8 mouse cellular contexts compared by ENCODE assay signal in the genomic region with DNA sequence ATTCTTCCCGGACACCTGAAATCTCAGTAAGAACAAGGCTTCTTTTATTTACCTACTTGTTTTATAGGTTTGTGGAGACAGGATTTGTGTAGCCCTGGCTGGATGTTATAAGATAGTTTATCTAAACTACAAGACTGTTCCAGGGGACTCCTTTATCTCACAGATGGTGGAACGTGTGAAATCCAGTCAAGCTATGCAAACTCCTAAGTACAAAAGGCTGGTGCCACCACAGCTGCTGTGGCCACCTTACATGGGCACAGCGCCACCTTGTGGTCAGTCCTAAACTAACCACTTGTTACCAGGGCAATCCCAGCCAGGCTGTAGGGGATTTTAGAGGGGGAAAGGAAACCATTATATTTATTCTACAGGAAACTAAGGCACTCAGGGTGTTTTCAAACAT. TPM values are rescaled to one million over a fixed set of nuclear protein-coding genes. Genes with fewer than 3 reads are reported as not detected.
DNase-seq lines count a peak whose midpoint lies in the region; ATAC-seq and TF ChIP-seq lines count a peak whose summit lies in the region.

No protein-coding gene starts in this region.

- no peak overlapping the region for H3K4me2 ChIP-seq in intestine, embryonic 14.5 days (ENCODE audit: low read length)
- no peak overlapping the region for H3K4me2 ChIP-seq in neural tube, embryonic 11.5 days (ENCODE audit: low read depth)
- H3K4me2 ChIP-seq in stomach, embryonic 14.5 days (replicated peaks; ENCODE audit: low read depth, low read length) = no peak overlapping the region

- H3K79me2 ChIP-seq in liver, adult 2 months (ENCODE audit: control insufficient read depth, insufficient read depth, low read length) = no peaks in the 10 kb centered on the region

- H3K27me3 ChIP-seq in intestine, embryonic 14.5 days (replicated peaks; ENCODE audit: control insufficient read depth, insufficient read depth, low read length) = no peaks in the 10 kb centered on the region
- no peaks in the 10 kb centered on the region for H3K27me3 ChIP-seq in liver, adult 2 months (ENCODE audit: control insufficient read depth, insufficient read depth, low read length)
- no peaks in the 10 kb centered on the region for H3K27me3 ChIP-seq in neural tube, embryonic 11.5 days (ENCODE audit: control insufficient read depth, insufficient read depth, low read length)
- no peaks in the 10 kb centered on the region for H3K27me3 ChIP-seq in stomach, embryonic 14.5 days (ENCODE audit: control insufficient read depth, insufficient read depth, low read length)

- peaks cover 66% of the 10 kb centered on the region for H3K36me3 ChIP-seq in intestine, embryonic 14.5 days (ENCODE audit: control insufficient read depth, insufficient read depth, low read length)
- peaks cover 21% of the 10 kb centered on the region for H3K36me3 ChIP-seq in liver, adult 2 months (ENCODE audit: control insufficient read depth, insufficient read depth, low read length)
- H3K36me3 ChIP-seq in neural tube, embryonic 11.5 days (ENCODE audit: control insufficient read depth, insufficient read depth, low read length) = peaks cover 16% of the 10 kb centered on the region
- peaks cover 49% of the 10 kb centered on the region for H3K36me3 ChIP-seq in stomach, embryonic 14.5 days (ENCODE audit: control insufficient read depth, insufficient read depth, low read length)

- peak; percentile 83 for DNase-seq in layer of hippocampus, adult 11-12 months (ENCODE audit: low spot score)
- no peak for DNase-seq in layer of hippocampus, adult 9-10 months (ENCODE audit: low spot score)
- DNase-seq in cerebellum, adult 8-10 months = peak; percentile 74
- peak; percentile 41 to 90 for DNase-seq in frontal cortex, adult 2 months (ENCODE audit: extremely low spot score in 1 of 2, low spot score in 1 of 2)
- DNase-seq in intestine, embryonic 14.5 days (ENCODE audit: low spot score) = peak; percentile 89
- peak; percentile 68 for DNase-seq in liver, adult 2 months (ENCODE audit: extremely low read depth, low read depth, low spot score)
- DNase-seq in neural tube, embryonic 11.5 days (ENCODE audit: low spot score) = peak; percentile 85

- H3K27ac ChIP-seq in intestine, embryonic 14.5 days (ENCODE audit: low read depth) = no peak overlapping the region
- H3K27ac ChIP-seq in liver, adult 2 months (replicated peaks; ENCODE audit: insufficient read depth, low read depth, low read length) = no peak overlapping the region
- H3K27ac ChIP-seq in neural tube, embryonic 11.5 days (ENCODE audit: low read depth, low read length) = no peak overlapping the region
- H3K27ac ChIP-seq in stomach, embryonic 14.5 days (ENCODE audit: low read length) = no peak overlapping the region

- no peak overlapping the region for H3K9ac ChIP-seq in intestine, embryonic 14.5 days (ENCODE audit: low read length)
- no peak overlapping the region for H3K9ac ChIP-seq in liver, adult 2 months (ENCODE audit: low read depth, low read length)
- H3K9ac ChIP-seq in neural tube, embryonic 11.5 days (ENCODE audit: low read length) = no peak overlapping the region
- H3K9ac ChIP-seq in stomach, embryonic 14.5 days (replicated peaks; ENCODE audit: low read depth, low read length) = no peak overlapping the region

- no peaks in the 10 kb centered on the region for H3K9me3 ChIP-seq in intestine, embryonic 14.5 days (ENCODE audit: control insufficient read depth, low read length)
- H3K9me3 ChIP-seq in neural tube, embryonic 11.5 days (ENCODE audit: control insufficient read depth, low read length) = no peaks in the 10 kb centered on the region
- H3K9me3 ChIP-seq in stomach, embryonic 14.5 days (ENCODE audit: control insufficient read depth, low read depth, low read length) = no peaks in the 10 kb centered on the region

- 0 out of 2 replicates have a peak, but pooled peaks have one; percentile 28 for ATAC-seq in intestine, embryonic 14.5 days (replicated peaks; ENCODE audit: low FRiP score, low TSS enrichment, low read depth)
- ATAC-seq in neural tube, embryonic 11.5 days (ENCODE audit: insufficient read depth, low FRiP score, low TSS enrichment) = peak; percentile 53; the same call in 1 of the 2 replicates
- 0 out of 2 replicates have a peak, but pooled peaks have one; percentile 29 for ATAC-seq in stomach, embryonic 14.5 days (ENCODE audit: insufficient number of reproducible peaks, insufficient read depth, low FRiP score, low read depth)

- TF ChIP-seq POLR2A in liver, adult 2 months (IDR thresholded peaks at IDR 0.05; ENCODE audit: extremely low read depth, insufficient read depth, low read length) = no peak

- H3K4me1 ChIP-seq in intestine, embryonic 14.5 days (replicated peaks; ENCODE audit: control insufficient read depth, insufficient read depth, low read length) = peaks cover 8% of the 10 kb centered on the region
- H3K4me1 ChIP-seq in liver, adult 2 months (ENCODE audit: control insufficient read depth, insufficient read depth, low read length) = no peaks in the 10 kb centered on the region; the same call in 1 of the 2 replicates
- peaks cover 8% of the 10 kb centered on the region for H3K4me1 ChIP-seq in neural tube, embryonic 11.5 days (ENCODE audit: control insufficient read depth, insufficient read depth, low read length)
- H3K4me1 ChIP-seq in stomach, embryonic 14.5 days (ENCODE audit: control insufficient read depth, insufficient read depth, low read length) = peaks cover 7% of the 10 kb centered on the region; the same call in 1 of the 2 replicates

- TF ChIP-seq CTCF in liver, adult 2 months (IDR thresholded peaks at IDR 0.05; ENCODE audit: low read depth, low read length) = peak; percentile 98

- no peak overlapping the region for H3K4me3 ChIP-seq in intestine, embryonic 14.5 days (ENCODE audit: low read depth, low read length)
- no peak overlapping the region for H3K4me3 ChIP-seq in liver, adult 2 months (ENCODE audit: insufficient read depth, low read depth, low read length)
- no peak overlapping the region for H3K4me3 ChIP-seq in neural tube, embryonic 11.5 days (ENCODE audit: low read depth, low read length)
- no peak overlapping the region for H3K4me3 ChIP-seq in stomach, embryonic 14.5 days (ENCODE audit: low read depth, low read length)

- 33% methylated on average over 3 of the region's 3 CpGs for WGBS in intestine, embryonic 14.5 days
- WGBS in liver, adult 2 months = 24% methylated on average over 3 of the region's 3 CpGs
- WGBS in neural tube, embryonic 11.5 days = 30% methylated on average over 3 of the region's 3 CpGs
- WGBS in stomach, embryonic 14.5 days = 26% methylated on average over 3 of the region's 3 CpGs

RNA-seq across cellular contexts. Expression of a gene that starts 5.1 kb away (rescaled TPM):
- polyA plus RNA-seq in frontal cortex, adult 2 months (2012; rRNA removed) = 53.8 and 63.9 TPM in 2 replicates
- polyA plus RNA-seq in intestine, embryonic 14.5 days (2014; fragmentation: Nextera tagmentation; extraction: Ambion mirVana) = 462 and 499 TPM in 2 replicates
- total RNA-seq in liver, adult 2 months (2014; rRNA removed) = 41.1 and 63.0 TPM in 2 replicates
- 80.0 and 133 TPM in 2 replicates for polyA plus RNA-seq in liver, adult 2 months (2012; rRNA removed)
- polyA plus RNA-seq in neural tube, embryonic 11.5 days (2014; fragmentation: Nextera tagmentation; extraction: Ambion mirVana) = 379 and 382 TPM in 2 replicates
- polyA plus RNA-seq in stomach, embryonic 14.5 days (2014; fragmentation: Nextera tagmentation; extraction: Ambion mirVana) = 453 and 489 TPM in 2 replicates

RNA-seq across cellular contexts. Expression of a gene that starts 5.2 kb away (rescaled TPM):
- polyA plus RNA-seq in frontal cortex, adult 2 months (2012; rRNA removed) = 11.2 and 13.9 TPM in 2 replicates
- 93.8 and 95.6 TPM in 2 replicates for polyA plus RNA-seq in intestine, embryonic 14.5 days (2014; fragmentation: Nextera tagmentation; extraction: Ambion mirVana)
- 3.0 and 4.6 TPM in 2 replicates for total RNA-seq in liver, adult 2 months (2014; rRNA removed)
- 2.3 and 2.5 TPM in 2 replicates for polyA plus RNA-seq in liver, adult 2 months (2012; rRNA removed)
- polyA plus RNA-seq in neural tube, embryonic 11.5 days (2014; fragmentation: Nextera tagmentation; extraction: Ambion mirVana) = 106 and 113 TPM in 2 replicates
- 65.1 and 70.4 TPM in 2 replicates for polyA plus RNA-seq in stomach, embryonic 14.5 days (2014; fragmentation: Nextera tagmentation; extraction: Ambion mirVana)

RNA-seq across cellular contexts. Expression of a gene that starts 16.0 kb away (rescaled TPM):
- polyA plus RNA-seq in frontal cortex, adult 2 months (2012; rRNA removed) = 200 and 219 TPM in 2 replicates
- 134 and 142 TPM in 2 replicates for polyA plus RNA-seq in intestine, embryonic 14.5 days (2014; fragmentation: Nextera tagmentation; extraction: Ambion mirVana)
- 238 and 300 TPM in 2 replicates for total RNA-seq in liver, adult 2 months (2014; rRNA removed)
- 297 and 352 TPM in 2 replicates for polyA plus RNA-seq in liver, adult 2 months (2012; rRNA removed)
- 160 and 171 TPM in 2 replicates for polyA plus RNA-seq in neural tube, embryonic 11.5 days (2014; fragmentation: Nextera tagmentation; extraction: Ambion mirVana)
- polyA plus RNA-seq in stomach, embryonic 14.5 days (2014; fragmentation: Nextera tagmentation; extraction: Ambion mirVana) = 112 and 114 TPM in 2 replicates

RNA-seq across cellular contexts. Expression of a gene that starts 41.8 kb away (rescaled TPM):
- polyA plus RNA-seq in frontal cortex, adult 2 months (2012; rRNA removed) = 13.4 and 14.4 TPM in 2 replicates
- polyA plus RNA-seq in intestine, embryonic 14.5 days (2014; fragmentation: Nextera tagmentation; extraction: Ambion mirVana) = 26.0 and 26.3 TPM in 2 replicates
- total RNA-seq in liver, adult 2 months (2014; rRNA removed) = 3.0 and 5.3 TPM in 2 replicates
- polyA plus RNA-seq in liver, adult 2 months (2012; rRNA removed) = 23.4 and 31.4 TPM in 2 replicates
- polyA plus RNA-seq in neural tube, embryonic 11.5 days (2014; fragmentation: Nextera tagmentation; extraction: Ambion mirVana) = 1.8 and 2.5 TPM in 2 replicates
- 27.6 and 28.4 TPM in 2 replicates for polyA plus RNA-seq in stomach, embryonic 14.5 days (2014; fragmentation: Nextera tagmentation; extraction: Ambion mirVana)
